Mouse (Mus musculus) stomach, embryonic 14.5 days (tissue): Measurements from ENCODE around the gene Gm45208. TPM values are rescaled to one million over a fixed set of nuclear protein-coding genes. Genes with fewer than 3 reads are reported as not detected.
"Not testable (repeated sequence)": the region's sequence is repeated elsewhere in the genome, so short reads cannot be mapped to it uniquely, and the experiment has no call there.

Experiments used
- ATAC-seq: fragments of 200-750 bp; cut with Nextera tagmentation; 2 replicates; pipeline ENCODE4 v1.8.0; 2017; ENCODE audit warnings: low read depth, moderate TSS enrichment; ENCODE audit not compliant: insufficient number of reproducible peaks, insufficient read depth, low FRiP score
- H3K27ac ChIP-seq: fragments of 300-500 bp; sonication (generic); 2 replicates; pipeline ENCODE4 v1.5.1; 2014; ENCODE audit warnings: mild to moderate bottlenecking, low read length, moderate library complexity, mixed read lengths
- H3K27me3 ChIP-seq: fragments of 300-500 bp; sonication (generic); 2 replicates; pipeline ENCODE4 v1.6.1; 2014; ENCODE audit warnings: low read length, control low read depth, mixed read lengths; ENCODE audit not compliant: control insufficient read depth, insufficient read depth
- H3K36me3 ChIP-seq: fragments of 300-500 bp; sonication (generic); 2 replicates; pipeline ENCODE4 v1.6.1; 2014; ENCODE audit warnings: mild to moderate bottlenecking, control low read depth, low read length, moderate library complexity, mixed read lengths; ENCODE audit not compliant: control insufficient read depth, insufficient read depth
- H3K4me1 ChIP-seq: fragments of 300-500 bp; sonication (generic); 2 replicates; pipeline ENCODE4 v1.6.1; 2014; ENCODE audit warnings: low read length, control low read depth, mixed read lengths; ENCODE audit not compliant: control insufficient read depth, insufficient read depth
- H3K4me2 ChIP-seq: fragments of 300-500 bp; sonication (generic); replicated peaks from 2 replicates; pipeline ENCODE4 v1.6.1; 2014; ENCODE audit warnings: low read depth, low read length, control low read depth
- H3K4me3 ChIP-seq: fragments of 300-500 bp; sonication (generic); 2 replicates; pipeline ENCODE4 v1.5.1; 2014; ENCODE audit warnings: low read depth, low read length, control low read depth
- H3K9ac ChIP-seq: fragments of 300-500 bp; sonication (generic); replicated peaks from 2 replicates; pipeline ENCODE4 v1.6.1; 2014; ENCODE audit warnings: low read depth, mild to moderate bottlenecking, control low read depth, low read length, moderate library complexity, mixed read lengths
- H3K9me3 ChIP-seq: fragments of 300-500 bp; sonication (generic); 2 replicates; pipeline ENCODE4 v1.6.1; 2016; ENCODE audit warnings: low read depth, low read length, control low read depth; ENCODE audit not compliant: control insufficient read depth
- WGBS: fragments of 180-500 bp; shearing (Covaris S2); extraction: QIAGEN DNeasy Blood & Tissue Kit; methylation state at CpG from one replicate; pipeline ENCODE4 v1.1.7; 2014; 5-methylcytosine and 5-hydroxymethylcytosine counted together
- polyA plus RNA-seq: library from polyadenylated mRNA; unstranded; fragments of >200 nt; fragmentation: Nextera tagmentation; extraction: Ambion mirVana; gene quantifications from 2 replicates; pipeline ENCODE4 v1.2.1, GENCODE M21; 2014

The Gm45208 gene
- polyA plus RNA-seq, 1 experiment from 2014 or later: 0.54 TPM

- Histone ChIP-seq H3K9me3 (no peaks in the 10 kb centered on the region), H3K4me1 (no peaks in the 10 kb centered on the region), H3K27me3 (no peaks in the 10 kb centered on the region), H3K9ac (no peak overlapping the region), H3K27ac (no peak overlapping the region), H3K36me3 (no peaks in the 10 kb centered on the region), H3K4me3 (peak overlapping the region; percentile 15; the same call in 1 of the 2 replicates), H3K4me2 (peak overlapping the region; percentile 43)
- peak; percentile 28; the same call in 1 of the 2 replicates for ATAC-seq
- 23% methylated on average over 12 of the region's 12 CpGs for WGBS
Measured at GRCm38 (mm10) chrX:7680057-7680412, 42.0 kb upstream of the Gm45208 start.

GRCm38 (mm10) chrX:7680864-7681263, 41.2 kb upstream of the Gm45208 start, which contains the start of gene Magix:
Magix (minus strand) TSS chrX:7681251.
- 70% methylated on average over 14 of the region's 14 CpGs for whole genome bisulfite sequencing

DNA sequence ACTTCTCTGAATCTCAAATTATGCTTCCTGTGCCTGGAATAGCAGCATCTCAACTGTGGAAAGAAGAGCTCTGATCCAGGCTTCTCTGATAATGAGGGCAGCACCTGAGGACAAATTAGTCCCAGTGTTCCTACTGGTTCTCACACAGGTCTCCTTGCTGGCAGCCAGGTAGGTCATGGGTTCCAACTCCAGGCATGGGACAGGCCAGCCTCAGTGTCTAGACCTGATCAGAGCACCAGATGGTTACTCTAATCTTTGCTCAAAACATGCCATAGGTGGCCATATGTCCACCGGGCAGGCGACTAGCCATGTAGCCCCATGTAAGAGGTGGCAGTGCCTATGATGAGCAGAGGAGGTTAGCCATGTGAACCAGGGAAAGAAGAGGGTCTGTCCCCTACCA, 33.7 kb upstream of the Gm45208 start:
- ATAC-seq: no peak
- 76% methylated on average over 2 of the region's 2 CpGs for WGBS
- H3K4me2 ChIP-seq: no peak overlapping the region

More at GRCm38 (mm10) chrX:7680864-7681263, 41.2 kb upstream of the Gm45208 start, which contains the start of gene Magix:
- ATAC-seq: no peak
- Histone ChIP-seq H3K9me3 (no peaks in the 10 kb centered on the region), H3K27ac (no peak within 1 kb of the TSS), H3K4me3 (peak within 1 kb of the TSS; percentile 15; the same call in 1 of the 2 replicates), H3K27me3 (no peaks in the 10 kb centered on the region), H3K9ac (no peak within 1 kb of the TSS), H3K4me2 (peak within 1 kb of the TSS; percentile 43), H3K36me3 (no peaks in the 10 kb centered on the region), H3K4me1 (no peaks in the 10 kb centered on the region)

GRCm38 (mm10) chrX:7690486-7690885, 31.6 kb upstream of the Gm45208 start:
- no peak overlapping the region for H3K4me2 ChIP-seq
- H3K27me3 ChIP-seq: no peaks in the 10 kb centered on the region
- WGBS: 52% methylated on average over 3 of the region's 3 CpGs
- no peaks in the 10 kb centered on the region for H3K9me3 ChIP-seq
- no peak for ATAC-seq
- H3K36me3 ChIP-seq: no peaks in the 10 kb centered on the region
- no peak overlapping the region for H3K9ac ChIP-seq
- H3K4me1 ChIP-seq: no peaks in the 10 kb centered on the region
- no peak overlapping the region for H3K4me3 ChIP-seq
- no peak overlapping the region for H3K27ac ChIP-seq

More for the DNA sequence above, 33.7 kb upstream of the Gm45208 start:
- H3K9ac ChIP-seq: no peak overlapping the region
- H3K4me1 ChIP-seq: no peaks in the 10 kb centered on the region
- H3K9me3 ChIP-seq: no peaks in the 10 kb centered on the region
- no peak overlapping the region for H3K27ac ChIP-seq
- H3K27me3 ChIP-seq: no peaks in the 10 kb centered on the region
- H3K4me3 ChIP-seq: no peak overlapping the region
- no peaks in the 10 kb centered on the region for H3K36me3 ChIP-seq

DNA sequence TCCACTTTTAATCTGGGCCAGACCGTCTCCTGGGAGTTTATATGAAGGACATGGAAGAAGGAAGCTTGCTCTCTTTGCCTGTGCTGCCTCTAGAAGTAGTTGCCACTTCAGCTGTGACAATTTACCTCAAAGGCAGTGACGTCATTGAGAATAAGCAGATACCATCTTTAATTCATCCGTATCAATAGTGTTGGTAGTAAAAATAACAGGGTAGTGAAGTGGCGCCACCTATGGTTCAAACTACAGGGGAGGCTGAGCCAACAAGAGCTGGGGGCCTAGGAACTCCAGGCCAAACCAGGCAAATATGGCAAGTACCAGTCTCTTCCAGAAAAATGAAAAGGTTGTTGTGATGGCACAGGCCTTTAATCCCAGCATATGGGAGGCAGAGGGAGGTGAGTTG, 29.2 kb upstream of the Gm45208 start:
- WGBS: 38% methylated on average over 4 of the region's 4 CpGs
- no peaks in the 10 kb centered on the region for H3K36me3 ChIP-seq
- ATAC-seq: no peak
- no peaks in the 10 kb centered on the region for H3K4me1 ChIP-seq
- H3K27me3 ChIP-seq: no peaks in the 10 kb centered on the region
- H3K4me3 ChIP-seq: no peak overlapping the region
- H3K9ac ChIP-seq: no peak overlapping the region
- H3K9me3 ChIP-seq: no peaks in the 10 kb centered on the region
- no peak overlapping the region for H3K27ac ChIP-seq
- no peak overlapping the region for H3K4me2 ChIP-seq

GRCm38 (mm10) chrX:7696520-7696919, 25.5 kb upstream of the Gm45208 start:
- Histone ChIP-seq H3K4me1 (no peaks in the 10 kb centered on the region), H3K27ac (no peak overlapping the region), H3K4me3 (peak overlapping the region; percentile 52; the same call in 1 of the 2 replicates), H3K9me3 (no peaks in the 10 kb centered on the region), H3K36me3 (no peaks in the 10 kb centered on the region), H3K9ac (no peak overlapping the region), H3K27me3 (no peaks in the 10 kb centered on the region), H3K4me2 (peak overlapping the region; percentile 25; the same call in 1 of the 2 replicates)
- ATAC-seq: peak; percentile 8; the same call in 1 of the 2 replicates
- 43% methylated on average over 6 of the region's 6 CpGs for WGBS

DNA sequence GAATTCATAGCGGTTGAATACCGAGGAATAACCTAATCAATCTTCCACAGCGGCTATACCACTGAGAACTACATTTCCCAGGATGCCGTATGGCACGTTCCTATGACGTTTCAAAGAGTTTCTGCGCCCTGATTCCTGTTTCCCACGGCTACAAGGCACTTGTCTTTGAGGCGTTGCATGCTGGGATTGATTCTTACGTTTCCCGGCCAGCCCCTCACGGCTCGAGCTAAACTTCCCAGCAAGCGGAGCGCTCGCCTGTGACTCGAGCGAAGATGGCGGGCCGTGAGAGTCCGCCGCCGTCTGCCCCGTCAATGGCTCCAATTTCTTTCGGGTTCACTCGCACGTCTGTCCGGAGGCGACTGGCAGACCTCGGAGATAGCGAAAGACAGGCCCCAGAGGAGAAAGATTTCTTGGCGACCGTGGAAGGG, 25.1 kb upstream of the Gm45208 start, which contains the start of gene Gpkow:
Gene Gpkow, plus strand, starts transcription at position 178 of the 428 bp plus-strand sequence.
- H3K9me3 ChIP-seq: no peaks in the 10 kb centered on the region
- H3K27ac ChIP-seq: 0 out of 2 replicates have a peak within 1 kb of the TSS, but pooled peaks have one; percentile 44
- H3K36me3 ChIP-seq: no peaks in the 10 kb centered on the region
- H3K4me3 ChIP-seq: peak within 1 kb of the TSS; percentile 52
- H3K4me2 ChIP-seq: peak within 1 kb of the TSS; percentile 47
- peak within 1 kb of the TSS; percentile 57 for H3K9ac ChIP-seq
- H3K4me1 ChIP-seq: no peaks in the 10 kb centered on the region
- no peaks in the 10 kb centered on the region for H3K27me3 ChIP-seq
- WGBS: 9% methylated on average over 33 of the region's 33 CpGs
- peak; percentile 96 for ATAC-seq

DNA sequence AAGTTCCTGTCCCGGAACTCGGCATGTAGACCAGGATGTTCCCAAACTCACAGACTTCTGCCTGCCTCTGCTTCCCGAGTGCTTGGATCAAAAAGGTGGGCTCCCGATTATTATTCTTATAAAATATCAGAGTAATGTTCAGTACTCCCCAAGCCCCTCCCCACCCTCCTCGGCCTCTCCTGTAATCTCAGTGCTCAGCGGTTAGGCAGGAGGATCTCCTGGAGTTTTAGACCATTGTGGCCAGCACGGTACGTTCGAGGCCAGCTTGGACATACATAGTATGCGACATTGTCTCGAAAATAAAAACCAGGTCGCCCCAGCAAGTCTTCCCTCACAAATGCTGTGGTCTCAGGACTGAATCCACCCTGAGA, 8.3 kb upstream of the Gm45208 start:
- not testable (repeated sequence) for H3K9ac ChIP-seq, ATAC-seq, H3K36me3 ChIP-seq, H3K4me1 ChIP-seq, H3K9me3 ChIP-seq, H3K27me3 ChIP-seq, H3K27ac ChIP-seq
- WGBS: 30% methylated on average over 4 of the region's 12 CpGs
- peak overlapping the region; percentile 39; the same call in 1 of the 2 replicates for H3K4me2 ChIP-seq
- peak overlapping the region; percentile 27 for H3K4me3 ChIP-seq
